Mouse (Mus musculus) brown adipose tissue, adult 24 weeks (tissue): ENCODE data around the gene Adap1. TPM values are rescaled to one million over a fixed set of nuclear protein-coding genes. Genes with fewer than 3 reads are reported as not detected.

Source experiments
- H3K27ac ChIP-seq: fragments of 200-500 bp; replicated peaks from 2 replicates; pipeline ENCODE4 v1.5.1; 2012; ENCODE audit warnings: low read depth, mild to moderate bottlenecking, low read length
- H3K4me1 ChIP-seq: fragments of 200-500 bp; 2 replicates; pipeline ENCODE4 v1.6.1; 2012; ENCODE audit warnings: low read length, mixed read lengths; ENCODE audit not compliant: control insufficient read depth, insufficient read depth, insufficient read length
- H3K4me3 ChIP-seq: fragments of 200-500 bp; 2 replicates; pipeline ENCODE4 v1.5.1; 2012; ENCODE audit warnings: low read depth, mild to moderate bottlenecking, low read length, moderate library complexity; ENCODE audit not compliant: insufficient read depth
- polyA plus RNA-seq: library from polyadenylated mRNA; stranded (reverse); fragments of >200 nt; gene quantifications from 2 replicates; pipeline ENCODE4 v1.2.4, GENCODE M21; 2012; ENCODE audit not compliant: missing spikeins, insufficient read depth, insufficient read length

Gene Adap1
- polyA plus RNA-seq, 1 experiment: 14.9 TPM

- Histone ChIP-seq H3K4me1 (no peaks in the 10 kb centered on the region; the same call in 1 of the 2 replicates), H3K27ac (no peak overlapping the region), H3K4me3 (no peak overlapping the region)
Observed at GRCm38 (mm10) chr5:139320424-139320823, 5.0 kb downstream of the Adap1 start.

- Histone ChIP-seq H3K4me3 (no peak overlapping the region), H3K27ac (no peak overlapping the region), H3K4me1 (no peaks in the 10 kb centered on the region; the same call in 1 of the 2 replicates)
Observed at GRCm38 (mm10) chr5:139317751-139318504, 7.5 kb downstream of the Adap1 start.

- H3K4me1 ChIP-seq: no peaks in the 10 kb centered on the region; the same call in 1 of the 2 replicates
- H3K4me3 ChIP-seq: no peak overlapping the region
- H3K27ac ChIP-seq: no peak overlapping the region
Observed at GRCm38 (mm10) chr5:139316982-139317675, 8.3 kb downstream of the Adap1 start.

- Histone ChIP-seq H3K4me3 (no peak overlapping the region), H3K27ac (no peak overlapping the region), H3K4me1 (no peaks in the 10 kb centered on the region; the same call in 1 of the 2 replicates)
Observed at GRCm38 (mm10) chr5:139314941-139315642, 10.3 kb downstream of the Adap1 start.

- H3K4me3 ChIP-seq: no peak overlapping the region
- H3K27ac ChIP-seq: no peak overlapping the region
- no peaks in the 10 kb centered on the region for H3K4me1 ChIP-seq
Observed at GRCm38 (mm10) chr5:139313536-139313935, 11.9 kb downstream of the Adap1 start.

GRCm38 (mm10) chr5:139311822-139312221 lies 13.6 kb downstream of the Adap1 start:
- H3K4me3 ChIP-seq: no peak overlapping the region
- H3K27ac ChIP-seq: no peak overlapping the region
- H3K4me1 ChIP-seq: no peaks in the 10 kb centered on the region

GRCm38 (mm10) chr5:139310477-139310876 lies 14.9 kb downstream of the Adap1 start:
- no peaks in the 10 kb centered on the region for H3K4me1 ChIP-seq
- H3K27ac ChIP-seq: no peak overlapping the region

GRCm38 (mm10) chr5:139309946-139310345 lies 15.5 kb downstream of the Adap1 start:
- H3K27ac ChIP-seq: no peak overlapping the region
- no peaks in the 10 kb centered on the region for H3K4me1 ChIP-seq
- no peak overlapping the region for H3K4me3 ChIP-seq

More at GRCm38 (mm10) chr5:139310477-139310876, 14.9 kb downstream of the Adap1 start:
- H3K4me3 ChIP-seq: no peak overlapping the region

- H3K4me1 ChIP-seq: no peaks in the 10 kb centered on the region
- H3K4me3 ChIP-seq: no peak overlapping the region
- H3K27ac ChIP-seq: no peak overlapping the region
Observed at GRCm38 (mm10) chr5:139303646-139304061, 21.8 kb downstream of the Adap1 start.

- H3K4me3 ChIP-seq: no peak overlapping the region
- no peaks in the 10 kb centered on the region for H3K4me1 ChIP-seq
- H3K27ac ChIP-seq: no peak overlapping the region
Observed at GRCm38 (mm10) chr5:139302101-139302500, 23.3 kb downstream of the Adap1 start.

- Histone ChIP-seq H3K27ac (no peak overlapping the region), H3K4me1 (no peaks in the 10 kb centered on the region), H3K4me3 (no peak overlapping the region)
Observed at GRCm38 (mm10) chr5:139297745-139298144, 27.7 kb downstream of the Adap1 start.

GRCm38 (mm10) chr5:139297092-139297491 lies 28.3 kb downstream of the Adap1 start:
- Histone ChIP-seq H3K4me1 (no peaks in the 10 kb centered on the region), H3K27ac (no peak overlapping the region), H3K4me3 (no peak overlapping the region)

- H3K4me3 ChIP-seq: no peak overlapping the region
Observed at GRCm38 (mm10) chr5:139294089-139294488, 31.3 kb downstream of the Adap1 start.

GRCm38 (mm10) chr5:139291811-139292560 lies 33.4 kb downstream of the Adap1 start:
- Histone ChIP-seq H3K4me1 (no peaks in the 10 kb centered on the region), H3K27ac (no peak overlapping the region), H3K4me3 (no peak overlapping the region)

More at GRCm38 (mm10) chr5:139294089-139294488, 31.3 kb downstream of the Adap1 start:
- Histone ChIP-seq H3K27ac (no peak overlapping the region), H3K4me1 (no peaks in the 10 kb centered on the region)
